Mouse (Mus musculus) midbrain, embryonic 16.5 days (tissue): ENCODE results near the gene Pcgf2. TPM values are rescaled to one million over a fixed set of nuclear protein-coding genes. Genes with fewer than 3 reads are reported as not detected.

Source experiments
- ATAC-seq: fragments of 200-750 bp; cut with Nextera tagmentation; 2 replicates; pipeline ENCODE4 v1.8.0; 2017; ENCODE audit warnings: moderate TSS enrichment
- H3K27ac ChIP-seq: fragments of 300-500 bp; sonication (generic); 2 replicates; pipeline ENCODE4 v1.5.1; 2014; ENCODE audit warnings: mild to moderate bottlenecking, low read length, mixed read lengths
- H3K27me3 ChIP-seq: fragments of 300-500 bp; sonication (generic); 2 replicates; pipeline ENCODE4 v1.6.1; 2014; ENCODE audit warnings: low read depth, low read length, mixed read lengths; ENCODE audit not compliant: control insufficient read depth, insufficient read depth
- H3K36me3 ChIP-seq: fragments of 300-500 bp; sonication (generic); 2 replicates; pipeline ENCODE4 v1.6.1; 2014; ENCODE audit warnings: mild to moderate bottlenecking, low read length, moderate library complexity, mixed read lengths; ENCODE audit not compliant: control insufficient read depth, insufficient read depth
- H3K4me1 ChIP-seq: fragments of 300-500 bp; sonication (generic); 2 replicates; pipeline ENCODE4 v1.6.1; 2014; ENCODE audit warnings: mild to moderate bottlenecking, low read length, mixed read lengths; ENCODE audit not compliant: control insufficient read depth, insufficient read depth
- H3K4me2 ChIP-seq: fragments of 300-500 bp; sonication (generic); 2 replicates; pipeline ENCODE4 v1.6.1; 2014; ENCODE audit warnings: mild to moderate bottlenecking, low read length, mixed read lengths
- H3K4me3 ChIP-seq: fragments of 300-500 bp; sonication (generic); 2 replicates; pipeline ENCODE4 v1.5.1; 2014; ENCODE audit warnings: low read depth, mild to moderate bottlenecking, low read length, moderate library complexity, mixed read lengths
- H3K9ac ChIP-seq: fragments of 300-500 bp; sonication (generic); 2 replicates; pipeline ENCODE4 v1.6.1; 2014; ENCODE audit warnings: low read depth, low read length, mixed read lengths
- H3K9me3 ChIP-seq: fragments of 300-500 bp; sonication (generic); replicated peaks from 2 replicates; pipeline ENCODE4 v1.6.1; 2014; ENCODE audit warnings: mild to moderate bottlenecking, low read length, mixed read lengths; ENCODE audit not compliant: control insufficient read depth, poor library complexity, severe bottlenecking
- WGBS: fragments of 180-500 bp; shearing (Covaris S2); extraction: QIAGEN DNeasy Blood & Tissue Kit; methylation state at CpG from one replicate; pipeline ENCODE4 v1.1.7; 2014; 5-methylcytosine and 5-hydroxymethylcytosine counted together
- polyA plus RNA-seq: library from polyadenylated mRNA; unstranded; fragments of >200 nt; fragmentation: Nextera tagmentation; extraction: Ambion mirVana; gene quantifications from 2 replicates; pipeline ENCODE4 v1.2.1, GENCODE M21; 2015

The Pcgf2 gene
- polyA plus RNA-seq, 1 experiment from 2014 or later = 18.2 TPM

DNA sequence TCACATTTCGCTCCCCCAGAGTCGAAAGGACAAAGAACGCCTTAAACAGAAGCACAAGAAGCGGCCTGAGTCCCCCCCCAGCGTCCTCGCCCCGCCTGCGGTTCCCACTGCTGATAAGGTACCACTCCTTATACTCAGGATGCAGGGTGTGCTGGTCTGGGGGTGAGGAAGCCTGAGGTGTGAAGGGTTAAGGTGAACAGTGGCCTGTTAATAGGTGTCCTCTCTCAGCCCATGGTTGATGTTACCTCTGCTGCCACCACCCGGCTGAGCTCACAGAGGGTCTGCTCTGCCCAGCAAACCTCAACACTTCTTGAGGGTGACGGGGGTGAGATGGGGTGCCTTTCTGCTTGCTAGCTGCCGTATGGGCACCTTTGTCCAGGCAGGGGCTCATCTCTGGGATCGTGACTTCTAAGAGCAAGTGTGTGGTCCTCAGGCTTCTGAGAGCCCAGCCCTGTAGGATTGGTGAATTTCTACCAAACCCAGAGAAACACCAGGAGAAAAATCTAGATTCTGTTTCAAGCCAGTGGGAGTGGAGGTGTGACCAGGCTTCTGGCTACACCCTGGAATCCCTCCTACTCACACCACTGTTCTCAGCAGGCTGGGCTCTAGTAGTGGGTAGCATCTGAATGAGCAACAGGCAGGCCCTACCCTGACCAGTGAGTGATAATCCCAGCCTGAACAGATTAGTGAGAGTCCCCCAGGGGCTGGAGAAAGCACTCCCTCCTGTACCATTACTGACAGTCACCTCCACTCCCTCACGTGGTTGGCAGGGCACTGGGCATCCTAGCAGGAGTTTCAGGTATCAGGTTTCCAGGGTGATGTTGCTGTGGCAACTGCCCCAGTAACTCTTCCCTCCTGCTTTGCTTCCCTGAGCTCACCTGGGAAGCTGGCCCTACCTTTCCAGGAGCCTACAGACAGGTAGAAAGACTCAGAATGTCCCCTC is 29.8 kb downstream of the Pcgf2 start:
- Histone ChIP-seq H3K27ac (no peak overlapping the region), H3K9me3 (no peaks in the 10 kb centered on the region), H3K4me1 (peaks cover 3% of the 10 kb centered on the region), H3K4me2 (no peak overlapping the region), H3K36me3 (peaks cover 33% of the 10 kb centered on the region), H3K27me3 (no peaks in the 10 kb centered on the region), H3K9ac (no peak overlapping the region), H3K4me3 (no peak overlapping the region)
- WGBS = 71% methylated on average over 13 of the region's 13 CpGs
- ATAC-seq = no peak

GRCm38 (mm10) chr11:97669829-97670228 is 30.5 kb downstream of the Pcgf2 start:
- H3K4me2 ChIP-seq = no peak overlapping the region
- peaks cover 10% of the 10 kb centered on the region for H3K4me1 ChIP-seq
- H3K36me3 ChIP-seq = peaks cover 30% of the 10 kb centered on the region
- 16% methylated on average over 5 of the region's 6 CpGs for WGBS
- no peaks in the 10 kb centered on the region for H3K9me3 ChIP-seq
- no peak overlapping the region for H3K27ac ChIP-seq
- no peaks in the 10 kb centered on the region for H3K27me3 ChIP-seq
- ATAC-seq = no peak
- H3K4me3 ChIP-seq = no peak overlapping the region
- H3K9ac ChIP-seq = no peak overlapping the region

DNA sequence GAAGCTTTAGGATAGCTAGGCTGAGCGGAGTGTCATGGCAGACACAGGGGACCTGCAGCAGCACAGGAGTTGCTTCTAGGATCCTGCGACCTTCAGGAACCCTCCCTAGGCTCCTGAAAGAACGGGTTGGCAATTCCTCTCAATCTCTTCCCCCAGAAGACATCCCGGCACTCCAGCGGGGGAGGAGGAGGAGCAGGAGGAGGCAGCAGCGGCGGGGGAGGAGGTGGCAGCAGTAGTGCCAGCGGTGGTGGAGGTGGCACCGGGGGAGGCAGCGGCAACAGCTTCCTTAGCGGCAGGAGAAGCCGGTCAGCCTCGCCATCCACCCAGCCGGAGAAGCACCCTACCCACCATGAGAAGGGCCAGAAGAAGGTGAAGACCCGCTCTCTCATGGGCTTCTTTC is 31.0 kb downstream of the Pcgf2 start:
- H3K4me2 ChIP-seq = no peak overlapping the region
- H3K4me1 ChIP-seq = peaks cover 15% of the 10 kb centered on the region
- no peak overlapping the region for H3K9ac ChIP-seq
- no peaks in the 10 kb centered on the region for H3K27me3 ChIP-seq
- no peak overlapping the region for H3K4me3 ChIP-seq
- H3K9me3 ChIP-seq = no peaks in the 10 kb centered on the region
- no peak overlapping the region for H3K27ac ChIP-seq
- peaks cover 25% of the 10 kb centered on the region for H3K36me3 ChIP-seq
- WGBS = 42% methylated on average over 15 of the region's 15 CpGs
- no peak for ATAC-seq

- Histone ChIP-seq H3K9me3 (no peaks in the 10 kb centered on the region), H3K9ac (no peak overlapping the region), H3K27ac (no peak overlapping the region), H3K4me2 (no peak overlapping the region), H3K27me3 (no peaks in the 10 kb centered on the region), H3K36me3 (peaks cover 19% of the 10 kb centered on the region), H3K4me3 (no peak overlapping the region), H3K4me1 (peaks cover 17% of the 10 kb centered on the region)
- WGBS = 93% methylated on average over 7 of the region's 7 CpGs
- no peak for ATAC-seq
These were observed 32.1 kb downstream of the Pcgf2 start for GRCm38 (mm10) chr11:97668160-97668559.

DNA sequence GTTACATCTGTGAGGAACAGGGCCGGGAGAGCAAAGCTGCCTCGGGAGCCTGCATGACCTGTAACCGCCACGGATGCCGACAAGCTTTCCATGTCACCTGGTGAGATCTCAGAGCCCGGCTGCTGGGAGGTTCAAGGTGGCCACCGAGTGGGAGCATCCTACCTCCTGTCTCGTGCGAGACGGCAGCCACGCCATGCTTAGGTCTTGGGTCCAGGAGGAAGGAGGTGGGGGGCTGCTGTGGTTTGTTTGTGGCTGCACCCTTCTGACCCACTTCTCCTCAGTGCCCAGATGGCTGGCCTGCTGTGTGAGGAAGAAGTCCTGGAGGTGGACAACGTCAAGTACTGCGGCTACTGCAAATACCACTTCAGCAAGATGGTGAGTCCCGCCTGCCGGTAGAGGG is 33.5 kb downstream of the Pcgf2 start:
- Histone ChIP-seq H3K27ac (no peak overlapping the region), H3K4me1 (peaks cover 20% of the 10 kb centered on the region), H3K9me3 (no peaks in the 10 kb centered on the region), H3K27me3 (peaks cover 3% of the 10 kb centered on the region), H3K36me3 (peaks cover 12% of the 10 kb centered on the region; the same call in 1 of the 2 replicates), H3K4me3 (no peak overlapping the region), H3K4me2 (no peak overlapping the region), H3K9ac (0 out of 2 replicates have a peak overlapping the region, but pooled peaks have one; percentile 10)
- 93% methylated on average over 15 of the region's 15 CpGs for WGBS
- no peak for ATAC-seq

GRCm38 (mm10) chr11:97666221-97666620 is 34.1 kb downstream of the Pcgf2 start:
- Histone ChIP-seq H3K27me3 (peaks cover 7% of the 10 kb centered on the region), H3K9ac (no peak overlapping the region), H3K4me3 (no peak overlapping the region), H3K36me3 (peaks cover 12% of the 10 kb centered on the region; the same call in 1 of the 2 replicates), H3K4me2 (no peak overlapping the region), H3K9me3 (no peaks in the 10 kb centered on the region), H3K4me1 (peaks cover 24% of the 10 kb centered on the region), H3K27ac (no peak overlapping the region)
- WGBS = 91% methylated on average over 7 of the region's 7 CpGs
- no peak for ATAC-seq

- peak overlapping the region; percentile 86; the same call in 1 of the 2 replicates for H3K4me2 ChIP-seq
- H3K4me1 ChIP-seq = peaks cover 32% of the 10 kb centered on the region
- no peak overlapping the region; the same call in 1 of the 2 replicates for H3K9ac ChIP-seq
- peaks cover 7% of the 10 kb centered on the region; the same call in 1 of the 2 replicates for H3K36me3 ChIP-seq
- no peak for ATAC-seq
- H3K9me3 ChIP-seq = no peaks in the 10 kb centered on the region
- WGBS = 84% methylated on average over 13 of the region's 13 CpGs
- peaks cover 7% of the 10 kb centered on the region for H3K27me3 ChIP-seq
- H3K4me3 ChIP-seq = no peak overlapping the region; the same call in 1 of the 2 replicates
- no peak overlapping the region for H3K27ac ChIP-seq
These were observed 34.9 kb downstream of the Pcgf2 start for GRCm38 (mm10) chr11:97665431-97665830.

DNA sequence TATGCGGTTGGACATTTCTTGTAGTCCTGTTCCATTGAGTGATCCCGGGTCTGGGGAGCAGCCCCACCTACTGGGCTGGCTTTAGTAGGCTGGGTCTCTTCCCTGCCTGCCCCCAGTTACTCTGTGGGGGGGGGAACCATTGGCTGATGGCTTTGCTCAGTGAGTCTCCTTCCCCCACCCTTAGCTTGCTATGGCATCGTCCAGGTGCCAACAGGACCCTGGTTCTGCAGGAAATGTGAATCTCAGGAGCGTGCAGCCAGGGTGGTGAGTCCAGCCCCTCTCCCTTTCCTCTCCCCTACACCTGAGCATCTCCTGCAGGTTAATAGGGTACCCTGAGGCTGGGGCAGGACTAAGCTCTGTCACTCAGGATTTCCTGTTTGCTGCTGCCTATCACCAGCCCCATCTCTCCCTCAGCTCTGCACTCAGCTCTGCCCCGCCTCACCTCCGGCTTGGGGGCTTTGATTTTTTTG is 35.5 kb downstream of the Pcgf2 start:
- Histone ChIP-seq H3K9ac (0 out of 2 replicates have a peak overlapping the region, but pooled peaks have one; percentile 15), H3K27me3 (peaks cover 7% of the 10 kb centered on the region), H3K4me1 (peaks cover 32% of the 10 kb centered on the region), H3K9me3 (no peaks in the 10 kb centered on the region), H3K4me3 (peak overlapping the region; percentile 95), H3K36me3 (peaks cover 6% of the 10 kb centered on the region; the same call in 1 of the 2 replicates), H3K4me2 (peak overlapping the region; percentile 86), H3K27ac (no peak overlapping the region)
- ATAC-seq = no peak
- WGBS = 19% methylated on average over 6 of the region's 6 CpGs

DNA sequence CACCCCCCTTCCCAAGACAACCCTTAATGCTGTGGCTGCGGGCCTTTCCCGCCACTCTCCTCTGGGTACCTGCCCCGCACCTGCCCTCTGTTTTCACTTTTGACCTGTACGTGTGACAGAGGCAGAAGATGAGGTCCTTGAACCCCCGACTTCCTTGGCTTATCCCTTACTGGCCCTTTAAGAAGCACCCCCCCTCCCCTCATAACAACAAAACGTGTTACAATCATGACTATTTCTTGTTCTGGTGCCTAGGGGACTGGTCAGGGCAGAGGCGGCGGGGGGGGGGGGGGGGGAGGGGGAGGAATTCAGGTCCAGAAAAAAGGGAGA is 36.0 kb downstream of the Pcgf2 start:
- Histone ChIP-seq H3K9me3 (no peaks in the 10 kb centered on the region), H3K27me3 (peaks cover 7% of the 10 kb centered on the region), H3K4me2 (peak overlapping the region; percentile 86), H3K36me3 (peaks cover 6% of the 10 kb centered on the region; the same call in 1 of the 2 replicates), H3K27ac (peak overlapping the region; percentile 78; the same call in 1 of the 2 replicates), H3K4me3 (peak overlapping the region; percentile 95), H3K4me1 (peaks cover 37% of the 10 kb centered on the region), H3K9ac (peak overlapping the region; percentile 90)
- 0% methylated on average over 6 of the region's 8 CpGs for WGBS
- no peak for ATAC-seq
